Mouse (Mus musculus): ENCODE measurements around the gene Cacna1e. TPM values are rescaled to one million over a fixed set of nuclear protein-coding genes. Genes with fewer than 3 reads are reported as not detected.

Cacna1e gene
- total and polyA plus RNA-seq, 3 experiments: 0.60 to 8.5 (median 2.5) TPM

DNA sequence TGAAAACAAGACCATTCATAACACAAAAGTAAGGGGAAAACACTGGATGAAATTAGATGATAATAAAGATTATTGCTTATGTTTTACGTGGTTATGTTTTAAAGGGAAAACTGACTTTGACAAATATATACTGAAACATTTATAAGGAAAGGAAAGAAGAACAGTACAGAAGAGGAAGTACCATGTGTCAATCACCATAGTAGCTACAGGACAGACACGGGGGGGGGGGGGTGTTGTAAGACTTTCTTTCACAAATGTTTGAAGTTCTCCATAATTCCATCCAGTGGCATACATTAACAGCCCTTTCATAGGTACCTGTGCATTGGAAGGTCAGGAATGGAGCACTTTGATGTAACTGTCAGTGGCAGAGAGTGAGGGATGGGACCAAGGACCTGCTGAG is 25.3 kb upstream of the Cacna1e start:
- Histone ChIP-seq H3K27ac (ENCODE audit: insufficient read depth, low read depth) (no peak overlapping the region), H3K9ac (ENCODE audit: insufficient read depth, low read depth) (no peak overlapping the region), H3K4me1 (ENCODE audit: control insufficient read depth in 1 of 2, insufficient read depth in 2 of 2) (peaks cover 0 to 3% of the 10 kb centered on the region in 2 experiments; a peak in 1 of 4 replicates), H3K27me3 (replicated peaks) (no peaks in the 10 kb centered on the region), H3K4me3 (replicated peaks in 1 of 3; ENCODE audit: low read depth in 2 of 3, low read length in 2 of 3, poor library complexity in 1 of 3) (no peak overlapping the region), H3K36me3 (replicated peaks in 1 of 2; ENCODE audit: control insufficient read depth in 1 of 2, insufficient read depth in 1 of 2, low read length in 1 of 2) (no peaks in the 10 kb centered on the region), H3K4me2 (ENCODE audit: insufficient read depth, low read depth, poor library complexity, severe bottlenecking) (no peak overlapping the region), H3K79me2 (replicated peaks; ENCODE audit: control insufficient read depth, extremely low read depth, insufficient read depth, poor library complexity, severe bottlenecking) (no peaks in the 10 kb centered on the region), H3K9me3 (replicated peaks; ENCODE audit: low read length) (no peaks in the 10 kb centered on the region)
- dilution Hi-C loops (cut with MboI; ENCODE audit: extremely low pct_ligation_motif_present, extremely low pct_unique_long_range_greater_than_20kb, low sequenced_read_pairs): no loop called here
- no peak for TF ChIP-seq NELFE (IDR thresholded peaks at IDR 0.05; ENCODE audit: low read depth, low read length)
- TF ChIP-seq USF2 (conservative IDR thresholded peaks at IDR 0.05; ENCODE audit: low read depth, low read length): no peak
- TF ChIP-seq MAFK (IDR thresholded peaks at IDR 0.05; ENCODE audit: insufficient replicate concordance, low read length): no peak
- TF ChIP-seq MAZ (IDR thresholded peaks at IDR 0.05; ENCODE audit: low read depth, low read length): no peak
- no peak for DNase-seq (ENCODE audit: extremely low read depth)
- in situ Hi-C loops (cut with MboI; ENCODE audit: low pct_ligation_motif_present, low pct_unique_long_range_greater_than_20kb, low sequenced_read_pairs): no loop called here

DNA sequence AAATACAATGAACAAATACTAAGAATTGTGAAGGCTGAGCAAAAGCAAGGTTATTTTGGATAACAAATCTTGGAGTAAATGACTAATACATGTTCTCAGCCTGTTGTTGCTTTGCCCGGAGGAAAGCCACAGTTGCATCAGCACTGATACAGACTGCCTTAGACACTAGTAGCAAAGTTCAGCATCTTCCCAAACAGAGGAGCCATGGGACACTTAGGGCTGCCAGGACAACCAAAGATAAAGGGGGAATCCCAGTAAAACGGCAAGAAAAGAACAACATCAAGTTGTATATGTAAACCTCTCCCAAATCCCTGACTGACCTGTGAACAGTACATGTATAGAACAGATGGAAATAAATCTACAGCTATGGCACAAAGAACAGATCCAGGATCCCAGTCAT is 13.1 kb upstream of the Cacna1e start:
- Histone ChIP-seq H3K79me2 (replicated peaks; ENCODE audit: control insufficient read depth, extremely low read depth, insufficient read depth, poor library complexity, severe bottlenecking) (no peaks in the 10 kb centered on the region), H3K9me3 (replicated peaks; ENCODE audit: low read length) (peaks cover 5% of the 10 kb centered on the region), H3K4me1 (ENCODE audit: control insufficient read depth in 1 of 2, insufficient read depth in 2 of 2) (no peaks in the 10 kb centered on the region), H3K9ac (ENCODE audit: insufficient read depth, low read depth) (no peak overlapping the region), H3K27ac (ENCODE audit: insufficient read depth, low read depth) (no peak overlapping the region), H3K4me2 (ENCODE audit: insufficient read depth, low read depth, poor library complexity, severe bottlenecking) (no peak overlapping the region), H3K27me3 (replicated peaks) (no peaks in the 10 kb centered on the region), H3K4me3 (replicated peaks in 1 of 3; ENCODE audit: low read depth in 2 of 3, low read length in 2 of 3, poor library complexity in 1 of 3) (no peak overlapping the region), H3K36me3 (replicated peaks in 1 of 2; ENCODE audit: control insufficient read depth in 1 of 2, insufficient read depth in 1 of 2, low read length in 1 of 2) (no peaks in the 10 kb centered on the region)
- in situ Hi-C loops (cut with MboI; ENCODE audit: low pct_ligation_motif_present, low pct_unique_long_range_greater_than_20kb, low sequenced_read_pairs): no loop called here
- dilution Hi-C loops (cut with MboI; ENCODE audit: extremely low pct_ligation_motif_present, extremely low pct_unique_long_range_greater_than_20kb, low sequenced_read_pairs): no loop called here
- no peak for DNase-seq (ENCODE audit: extremely low read depth)
- TF ChIP-seq IRF4 (IDR thresholded peaks at IDR 0.05; ENCODE audit: low read depth, low read length) (no peak), NELFE (IDR thresholded peaks at IDR 0.05; ENCODE audit: low read depth, low read length) (no peak), MAZ (IDR thresholded peaks at IDR 0.05; ENCODE audit: low read depth, low read length) (no peak), BHLHE40 (IDR thresholded peaks at IDR 0.05; ENCODE audit: low read depth, low read length) (no peak), KAT2A (IDR thresholded peaks at IDR 0.05; ENCODE audit: insufficient replicate concordance, low read length) (no peak), POLR2A (IDR thresholded peaks at IDR 0.05; ENCODE audit: low read depth, low read length) (no peak), ZKSCAN1 (IDR thresholded peaks at IDR 0.05; ENCODE audit: borderline replicate concordance, low read depth, low read length) (no peak), JUND (conservative IDR thresholded peaks at IDR 0.05; ENCODE audit: low read depth, low read length) (no peak), RCOR1 (conservative IDR thresholded peaks at IDR 0.05; ENCODE audit: low read depth, low read length) (no peak), MXI1 (IDR thresholded peaks at IDR 0.05; ENCODE audit: low read depth, low read length) (no peak), CHD1 (IDR thresholded peaks at IDR 0.05; ENCODE audit: low read depth, low read length) (no peak), GABPA (IDR thresholded peaks at IDR 0.05; ENCODE audit: insufficient replicate concordance, low read depth, low read length) (no peak), RAD21 (IDR thresholded peaks at IDR 0.05; ENCODE audit: low read depth, low read length) (no peak), SIN3A (IDR thresholded peaks at IDR 0.05; ENCODE audit: low read length) (no peak), MEF2A (IDR thresholded peaks at IDR 0.05; ENCODE audit: borderline replicate concordance, low read depth, low read length) (no peak)
